Mouse (Mus musculus): Measurements from ENCODE around the gene Arhgef19.

Arhgef19 gene

DNA sequence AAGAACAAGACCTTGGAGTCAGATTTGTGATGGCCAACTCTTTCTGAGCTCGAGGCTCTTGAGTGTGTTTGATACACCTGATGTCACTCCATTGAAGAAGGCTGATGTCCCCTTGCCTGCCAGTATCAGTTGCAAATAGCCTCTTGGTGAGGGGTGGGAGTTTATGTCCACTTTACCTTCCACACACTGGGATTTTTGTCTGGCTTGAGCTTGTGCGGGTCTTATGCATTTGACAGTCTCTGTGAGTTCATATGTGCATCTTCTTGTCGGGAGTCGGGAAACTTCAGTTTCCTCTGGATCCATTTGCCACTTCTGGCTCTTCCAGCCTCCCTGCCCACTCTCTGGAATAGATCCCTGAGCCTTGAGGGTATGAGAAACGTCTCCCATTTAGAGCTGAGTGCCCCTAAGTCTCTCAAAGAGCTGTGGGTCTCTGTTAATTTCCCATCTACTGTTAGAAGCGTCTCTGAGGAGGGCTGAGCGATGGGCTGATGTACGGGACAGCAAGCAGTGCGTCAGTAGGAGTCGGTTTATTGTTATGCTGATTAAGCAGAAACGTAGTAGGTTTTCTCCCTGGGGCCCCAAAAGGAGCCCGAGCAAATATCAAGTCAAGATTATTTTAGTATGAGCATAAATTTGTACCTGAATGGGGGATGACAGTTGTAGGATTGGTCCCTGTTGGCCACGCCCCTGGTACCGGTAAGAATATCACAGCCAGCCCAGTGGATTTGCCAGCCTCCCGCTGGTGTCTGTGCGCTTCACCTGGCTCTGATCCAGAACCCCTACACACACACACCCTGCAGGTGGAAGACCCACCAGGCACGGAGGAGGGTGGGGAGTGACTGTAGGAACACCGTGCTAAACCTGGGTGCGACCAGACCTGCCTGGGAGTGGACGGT is 559 bp upstream of the Arhgef19 start:
- no peak for DNase-seq

GRCm38 (mm10) chr4:141240617-141241016 is 1.3 kb downstream of the Arhgef19 start:
- DNase-seq = peak; percentile 73

GRCm38 (mm10) chr4:141241861-141242260 is 2.6 kb downstream of the Arhgef19 start:
- no peak for DNase-seq

GRCm38 (mm10) chr4:141242651-141243241 is 3.4 kb downstream of the Arhgef19 start:
- DNase-seq = peak; percentile 67

DNA sequence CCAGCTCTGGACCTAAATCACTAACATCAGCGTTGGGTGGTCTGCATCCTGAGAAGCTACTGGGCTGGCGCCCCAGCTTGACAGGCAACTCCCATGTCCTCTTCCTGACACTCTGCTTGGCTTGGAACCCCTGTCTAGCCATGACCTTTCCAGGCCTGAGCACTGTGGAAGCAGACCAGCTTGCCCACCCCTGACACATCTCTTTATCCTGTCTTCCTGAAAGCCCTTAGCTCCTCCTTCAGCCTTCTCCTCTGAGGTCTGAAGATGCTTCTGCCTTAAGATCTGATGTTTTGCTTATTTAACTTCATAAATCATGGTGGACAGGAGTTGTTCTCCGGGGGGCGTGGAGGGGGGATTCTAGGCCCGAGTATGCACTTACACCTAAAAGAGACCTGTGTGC is 4.3 kb downstream of the Arhgef19 start:
- DNase-seq = no peak

- no peak for DNase-seq
Observed at GRCm38 (mm10) chr4:141244401-141244800, 5.1 kb downstream of the Arhgef19 start.

DNA sequence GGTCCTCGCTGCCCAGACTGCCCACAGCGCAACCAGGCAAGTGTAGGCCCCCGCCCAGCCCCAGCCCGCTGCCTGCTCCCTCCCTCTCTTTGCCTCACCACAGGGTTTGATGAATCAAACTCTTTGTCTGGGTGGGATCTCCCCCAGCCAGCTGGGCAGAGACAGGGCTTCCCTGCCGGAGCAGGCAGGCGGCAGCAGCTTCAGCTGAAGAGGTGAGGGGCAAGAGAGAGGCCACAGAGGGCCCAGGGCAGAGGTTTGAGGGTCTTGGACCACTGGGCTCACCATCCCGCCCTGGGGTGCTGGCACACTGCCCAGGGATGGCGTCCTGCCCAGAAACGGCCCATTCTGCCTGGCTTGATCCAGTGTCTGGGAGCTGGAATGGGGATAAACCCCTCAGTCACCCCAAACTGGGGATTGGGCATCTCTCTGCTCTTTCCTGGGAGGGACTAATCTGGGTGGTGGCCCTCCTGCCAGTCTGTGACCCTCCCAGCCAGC is 5.7 kb downstream of the Arhgef19 start:
- DNase-seq = peak; percentile 79

DNA sequence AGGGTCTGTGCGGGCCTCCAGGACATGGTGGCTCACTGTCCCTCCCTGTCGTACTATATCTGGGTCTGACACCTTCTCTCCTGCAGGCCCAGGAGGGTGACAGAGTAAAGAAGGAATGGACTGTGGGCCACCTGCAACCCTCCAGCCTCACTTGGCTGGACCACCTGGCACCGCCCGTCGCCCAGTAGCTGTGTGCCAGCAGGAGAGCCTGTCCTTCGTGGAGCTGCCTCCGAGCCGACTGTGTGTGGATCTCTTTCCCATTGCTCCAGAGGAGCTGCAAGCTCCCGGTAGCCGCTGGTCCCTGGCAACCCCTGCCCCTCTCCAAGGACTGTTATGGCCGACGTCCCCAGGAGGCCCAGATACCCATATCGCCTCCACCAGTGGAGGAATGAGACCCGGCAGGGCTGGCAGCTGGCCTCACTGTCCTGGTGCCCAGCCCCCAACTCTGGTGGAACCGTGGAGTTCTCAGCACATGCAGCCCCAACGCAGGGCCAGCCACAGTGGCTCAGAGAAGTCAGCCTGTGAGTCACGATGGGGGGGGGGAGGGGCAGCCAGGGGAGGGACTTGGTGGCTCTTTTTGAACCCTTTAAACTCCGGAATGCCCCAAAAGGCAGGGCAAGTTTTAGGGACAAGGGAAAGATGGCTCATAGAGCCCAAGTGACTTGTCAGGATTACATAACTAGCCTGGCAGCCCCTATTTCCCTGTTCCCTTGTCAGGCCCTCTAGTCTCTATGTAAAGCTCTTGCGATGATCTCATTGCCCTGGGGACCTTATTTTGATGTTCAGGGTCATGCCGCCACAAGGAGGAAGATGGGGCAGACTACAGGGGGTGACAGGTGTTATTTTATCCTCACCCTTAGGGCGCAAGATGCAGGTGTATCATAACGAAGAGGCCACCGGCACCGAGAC is 7.0 kb downstream of the Arhgef19 start:
- DNase-seq = no peak

- no peak for DNase-seq
Observed at GRCm38 (mm10) chr4:141246998-141247350, 7.7 kb downstream of the Arhgef19 start.

DNA sequence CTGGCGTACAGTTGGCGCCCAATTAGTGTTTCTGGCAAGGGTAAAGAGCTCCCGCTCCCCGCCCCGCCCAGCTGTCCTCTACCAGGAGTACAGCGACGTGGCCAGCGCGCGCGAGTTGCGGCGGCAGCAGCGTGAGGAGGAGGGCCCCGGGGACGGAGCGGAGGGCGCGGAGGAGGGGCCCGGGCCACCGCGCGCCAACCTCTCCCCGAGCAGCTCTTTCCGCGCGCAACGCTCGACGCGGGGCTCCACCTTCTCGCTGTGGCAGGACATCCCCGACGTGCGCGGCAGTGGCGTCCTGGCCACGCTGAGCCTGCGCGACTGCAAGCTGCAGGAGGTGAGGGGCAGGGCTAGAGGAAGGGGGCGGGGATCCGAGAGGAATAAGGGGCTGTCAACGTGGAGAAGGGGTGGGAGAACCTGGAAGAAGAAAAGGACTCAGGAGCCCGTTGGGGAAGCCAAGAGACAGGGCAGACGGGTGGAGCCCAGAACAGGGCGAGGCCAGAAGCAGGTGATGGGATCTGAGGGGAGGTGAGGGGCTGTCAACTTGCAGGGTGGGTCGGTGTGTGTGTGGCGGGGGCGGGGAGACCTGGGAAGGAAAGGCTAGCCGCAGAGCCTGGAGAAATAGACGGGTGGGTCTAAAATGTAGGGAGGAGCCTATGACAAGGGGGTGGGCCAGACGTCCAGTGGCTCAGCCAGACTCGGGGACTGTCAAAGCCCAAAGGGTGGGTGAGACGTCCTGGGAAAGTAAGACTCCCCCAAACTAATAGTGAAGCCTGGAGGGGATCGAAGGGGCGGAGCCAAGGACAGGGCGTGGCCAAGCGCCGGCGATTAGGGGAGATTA is 8.7 kb downstream of the Arhgef19 start:
- peak; percentile 64 for DNase-seq

GRCm38 (mm10) chr4:141248614-141248978 is 9.3 kb downstream of the Arhgef19 start:
- DNase-seq = no peak

DNA sequence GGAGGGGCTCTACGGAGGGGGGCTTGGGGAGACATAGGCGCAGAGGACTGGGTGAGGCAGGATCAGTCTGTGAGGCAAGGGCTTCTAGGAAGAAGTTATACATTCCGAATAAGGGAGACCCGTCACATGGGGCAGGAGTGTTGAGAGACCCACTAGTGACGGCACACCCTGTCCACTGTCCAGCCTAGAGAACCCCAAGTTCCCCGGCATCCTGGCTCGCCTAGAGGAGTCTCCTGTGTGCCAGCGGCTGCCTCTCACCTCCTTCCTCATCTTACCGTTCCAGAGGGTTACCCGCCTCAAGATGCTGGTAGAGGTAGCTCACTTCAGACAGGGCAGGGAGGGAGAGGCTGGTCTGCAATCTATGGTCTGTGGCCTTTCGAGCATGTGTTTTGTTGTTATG is 10.1 kb downstream of the Arhgef19 start:
- no peak for DNase-seq

- DNase-seq = no peak
Observed at GRCm38 (mm10) chr4:141251071-141251470, 11.8 kb downstream of the Arhgef19 start.

GRCm38 (mm10) chr4:141252641-141253040 is 13.3 kb downstream of the Arhgef19 start:
- DNase-seq = no peak

DNA sequence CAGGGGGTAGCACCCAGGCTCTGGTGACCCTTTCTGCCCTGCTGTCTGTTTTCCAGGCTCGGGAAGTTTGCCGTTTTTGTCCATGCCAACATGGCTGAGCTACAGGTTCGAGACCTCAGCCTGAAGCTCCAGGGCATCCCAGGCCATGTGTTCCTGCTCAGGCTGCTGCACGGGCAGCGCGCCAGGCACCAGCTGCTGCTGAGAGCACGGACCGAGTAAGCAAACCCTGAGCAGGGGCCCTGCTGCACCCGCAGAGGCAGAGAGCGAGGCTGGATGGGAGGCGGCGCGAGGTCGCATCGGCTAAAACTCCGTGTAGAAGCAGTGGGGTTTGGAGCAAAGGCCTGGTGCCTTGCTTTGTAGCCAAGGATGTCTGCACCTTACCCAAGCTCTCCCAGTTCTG is 14.9 kb downstream of the Arhgef19 start:
- peak; percentile 81 for DNase-seq

- no peak for DNase-seq
Observed at GRCm38 (mm10) chr4:141257440-141257839, 18.1 kb downstream of the Arhgef19 start.

- DNase-seq = no peak
Observed at GRCm38 (mm10) chr4:141259413-141259812, 20.1 kb downstream of the Arhgef19 start.

- DNase-seq = no peak
Observed at GRCm38 (mm10) chr4:141260007-141260723, 20.9 kb downstream of the Arhgef19 start.

GRCm38 (mm10) chr4:141262906-141263637 is 23.8 kb downstream of the Arhgef19 start:
- DNase-seq = no peak

GRCm38 (mm10) chr4:141265979-141266637 is 26.8 kb downstream of the Arhgef19 start:
- DNase-seq = no peak

All from kidney, postnatal 10 days (tissue).